Mouse (Mus musculus) urinary bladder, adult 18-20 months (tissue): ENCODE measurements around the gene Adam19.
A peak's percentile ranks its signal among the peaks of the same experiment; 100 is the strongest.

Experiments used
- DNase-seq, 2 experiments: peaks; one replicate each; pipeline ENCODE4 v3.0.0; 2022; ENCODE audit warnings: low spot score in 2 of 2, mixed read lengths in 2 of 2

Gene Adam19

GRCm38 (mm10) chr11:46097062-46097461, 41.3 kb downstream of the Adam19 start:
- no peak for DNase-seq

GRCm38 (mm10) chr11:46102107-46102506, 46.3 kb downstream of the Adam19 start:
- no peak for DNase-seq

- no peak for DNase-seq
Observed at GRCm38 (mm10) chr11:46107046-46107445, 51.3 kb downstream of the Adam19 start.

GRCm38 (mm10) chr11:46109206-46109605, 53.4 kb downstream of the Adam19 start:
- no peak for DNase-seq

GRCm38 (mm10) chr11:46110156-46110944, 54.6 kb downstream of the Adam19 start:
- DNase-seq, result no peak

GRCm38 (mm10) chr11:46110945-46111287, 55.1 kb downstream of the Adam19 start:
- no peak for DNase-seq

- no peak for DNase-seq
Observed at GRCm38 (mm10) chr11:46113211-46113610, 57.4 kb downstream of the Adam19 start.

- no peak for DNase-seq
Observed at GRCm38 (mm10) chr11:46114221-46114620, 58.4 kb downstream of the Adam19 start.

GRCm38 (mm10) chr11:46115011-46115410, 59.2 kb downstream of the Adam19 start:
- DNase-seq, result no peak

GRCm38 (mm10) chr11:46115411-46116173, 59.8 kb downstream of the Adam19 start:
- DNase-seq, result no peak

- DNase-seq, result no peak
Observed at GRCm38 (mm10) chr11:46116510-46116909, 60.7 kb downstream of the Adam19 start.

- no peak for DNase-seq
Observed at GRCm38 (mm10) chr11:46119624-46120023, 63.8 kb downstream of the Adam19 start.

GRCm38 (mm10) chr11:46120084-46120483, 64.3 kb downstream of the Adam19 start:
- no peak for DNase-seq

GRCm38 (mm10) chr11:46121666-46122065, 65.9 kb downstream of the Adam19 start:
- DNase-seq, result no peak

- no peak for DNase-seq
Observed at GRCm38 (mm10) chr11:46122875-46123274, 67.1 kb downstream of the Adam19 start.

- no peak for DNase-seq
Observed at GRCm38 (mm10) chr11:46123328-46123866, 67.6 kb downstream of the Adam19 start.

- no peak for DNase-seq
Observed at GRCm38 (mm10) chr11:46125093-46125834, 69.5 kb downstream of the Adam19 start.

- DNase-seq, result no peak
Observed at GRCm38 (mm10) chr11:46125835-46126229, 70.0 kb downstream of the Adam19 start.

- no peak for DNase-seq
Observed at GRCm38 (mm10) chr11:46126317-46126716, 70.5 kb downstream of the Adam19 start.

- DNase-seq, result no peak
Observed at GRCm38 (mm10) chr11:46126827-46127410, 71.1 kb downstream of the Adam19 start.

- peak; percentile 18 to 69 for DNase-seq
Observed at GRCm38 (mm10) chr11:46127621-46128547, 72.1 kb downstream of the Adam19 start.
